Mouse (Mus musculus): ENCODE measurements around the gene Yif1a.

GRCm38 (mm10) chr19:5082005-5082404, 6.3 kb upstream of the Yif1a start:
- TF ChIP-seq CTCF (IDR thresholded peaks at IDR 0.05; ENCODE audit: borderline replicate concordance, extremely low read depth, insufficient read depth, insufficient read length) (no peak), POLR2A (IDR thresholded peaks at IDR 0.05; ENCODE audit: borderline replicate concordance, extremely low read depth, insufficient read depth, insufficient read length, poor library complexity, severe bottlenecking) (no peak)
